Mouse (Mus musculus) thymus, postnatal 0 days (tissue): Measurements from ENCODE around the gene Gm20388. TPM values are rescaled to one million over a fixed set of nuclear protein-coding genes. Genes with fewer than 3 reads are reported as not detected.
A peak's percentile ranks its signal among the peaks of the same experiment; 100 is the strongest.

Experiments used
- DNase-seq: peaks from one replicate; pipeline ENCODE4 v3.0.0-alpha.2; 2015; ENCODE audit warnings: low spot score
- polyA plus RNA-seq: library from polyadenylated mRNA; unstranded; fragments of >200 nt; fragmentation: Nextera tagmentation; extraction: Ambion mirVana; gene quantifications from 2 replicates; pipeline ENCODE4 v1.2.1, GENCODE M21; 2015

Gm20388 gene
- polyA plus RNA-seq, 1 experiment from 2014 or later = not detected

DNA sequence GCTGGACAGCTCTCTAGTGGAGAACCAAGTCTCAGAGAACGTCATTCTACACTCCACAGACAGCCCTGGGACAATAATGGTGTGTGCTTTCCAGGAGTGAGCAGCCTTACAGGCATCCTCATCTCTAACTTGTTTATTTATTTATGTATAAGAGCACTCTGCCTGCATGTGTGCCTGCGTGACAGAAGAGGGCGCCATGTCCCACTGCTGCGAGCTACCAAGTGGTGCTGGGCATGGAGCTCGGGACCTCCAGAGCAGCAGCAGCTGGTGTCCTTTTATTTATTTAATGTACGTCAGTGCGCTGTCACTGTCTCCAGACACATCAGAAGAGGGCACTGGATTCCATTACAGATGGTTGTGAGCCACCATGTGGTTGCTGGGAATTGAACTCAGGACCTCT lies 3016.1 kb downstream of the Gm20388 start:
- DNase-seq = peak; percentile 39

DNA sequence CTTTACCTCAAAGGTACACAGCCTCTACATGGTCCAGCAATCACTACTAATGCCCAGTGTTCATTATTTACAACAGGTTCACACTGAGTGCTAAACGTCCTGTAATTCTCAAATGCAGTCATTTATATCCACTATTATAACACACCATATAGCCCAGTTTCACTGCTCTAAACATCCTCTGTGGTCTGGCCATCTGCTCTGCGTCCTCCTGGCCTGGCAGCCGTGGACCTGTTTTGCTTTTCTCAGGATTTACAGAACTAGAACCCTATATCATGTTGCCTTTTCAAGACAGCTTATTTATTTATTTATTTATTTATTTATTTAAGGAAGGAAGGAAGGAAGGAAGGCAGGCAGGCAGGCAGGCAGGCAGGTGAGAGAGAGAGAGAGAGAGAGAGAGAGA lies 3017.2 kb downstream of the Gm20388 start:
- no peak for DNase-seq

DNA sequence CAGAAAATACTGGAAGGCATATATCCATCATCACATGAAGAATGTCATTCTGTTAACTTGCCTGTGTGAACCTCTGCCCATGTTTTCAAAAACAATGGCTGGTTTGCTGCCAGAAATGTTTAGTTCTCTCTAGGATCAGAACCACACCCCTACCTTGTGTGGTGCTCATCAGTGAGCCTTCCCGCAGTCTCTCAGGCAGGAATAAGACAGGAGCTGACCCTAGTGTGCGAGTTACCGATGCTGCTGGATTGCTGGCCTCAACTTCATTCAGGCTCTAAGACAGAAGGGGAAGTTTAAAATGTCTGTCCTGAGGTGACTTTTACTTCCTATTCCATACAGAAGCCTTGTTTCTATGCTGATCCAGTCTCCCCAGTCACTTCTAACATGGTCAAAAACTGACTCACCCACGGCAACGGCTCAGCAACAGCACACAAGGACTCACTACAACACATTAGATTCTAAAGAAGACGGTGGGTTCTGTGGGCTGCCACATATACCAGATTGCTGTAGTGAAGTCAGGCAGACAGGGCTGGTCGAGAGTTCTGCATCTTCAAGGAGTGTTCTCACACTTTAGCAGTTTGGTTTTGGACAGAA lies 3018.1 kb downstream of the Gm20388 start:
- no peak for DNase-seq

DNA sequence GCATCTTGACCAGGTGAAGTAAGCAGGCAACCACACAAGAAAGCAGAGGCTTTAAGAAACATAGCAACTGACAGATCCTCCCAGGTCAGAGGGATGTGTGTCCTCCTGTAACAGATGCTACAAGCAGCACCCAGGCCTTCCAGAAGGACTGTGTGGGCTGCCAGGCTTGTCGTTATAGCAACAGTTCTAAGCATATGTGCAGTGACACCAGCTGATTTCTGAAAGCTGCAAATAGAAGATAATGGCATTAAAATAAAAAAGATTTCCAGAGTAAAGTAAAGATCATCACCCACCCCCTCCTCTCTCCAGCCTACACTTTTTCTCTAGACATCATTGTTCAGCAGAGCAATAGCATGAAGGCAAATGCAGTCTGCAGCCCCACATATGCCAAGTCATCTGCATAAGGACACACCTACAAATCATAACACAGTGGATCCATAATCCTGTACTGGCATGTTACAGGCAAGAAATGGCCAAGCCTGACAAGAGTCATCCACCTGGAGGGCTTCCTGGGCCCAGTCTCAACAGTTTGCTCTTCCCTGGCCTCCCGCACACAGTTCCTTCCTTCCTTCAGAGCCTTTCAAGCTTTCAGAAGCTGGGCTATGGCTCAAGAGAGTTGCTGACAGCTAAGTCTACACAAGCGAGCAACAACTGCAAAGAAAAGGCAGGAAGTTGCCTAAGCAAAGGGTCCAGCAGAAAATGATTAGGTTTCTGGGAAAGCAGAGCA lies 3021.4 kb downstream of the Gm20388 start:
- no peak for DNase-seq

DNA sequence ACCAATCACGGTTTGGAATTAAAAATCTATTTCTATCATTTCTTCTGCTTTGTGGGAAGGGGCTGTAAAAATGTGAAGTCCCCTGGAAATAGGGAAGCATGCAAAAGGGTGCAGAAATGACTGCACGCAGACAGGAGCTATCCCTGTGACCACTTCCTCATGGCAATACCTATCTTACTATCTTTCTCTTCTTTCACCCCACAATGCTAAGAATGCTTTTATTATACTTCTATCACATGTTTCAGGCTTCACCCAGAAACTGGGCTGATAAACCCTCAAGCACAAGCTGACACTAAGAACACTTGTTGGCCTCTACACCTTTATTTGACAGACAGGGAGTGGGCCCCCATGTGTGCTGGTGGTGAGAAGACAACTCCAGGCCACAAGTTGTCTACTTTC lies 3021.9 kb downstream of the Gm20388 start:
- DNase-seq = no peak

DNA sequence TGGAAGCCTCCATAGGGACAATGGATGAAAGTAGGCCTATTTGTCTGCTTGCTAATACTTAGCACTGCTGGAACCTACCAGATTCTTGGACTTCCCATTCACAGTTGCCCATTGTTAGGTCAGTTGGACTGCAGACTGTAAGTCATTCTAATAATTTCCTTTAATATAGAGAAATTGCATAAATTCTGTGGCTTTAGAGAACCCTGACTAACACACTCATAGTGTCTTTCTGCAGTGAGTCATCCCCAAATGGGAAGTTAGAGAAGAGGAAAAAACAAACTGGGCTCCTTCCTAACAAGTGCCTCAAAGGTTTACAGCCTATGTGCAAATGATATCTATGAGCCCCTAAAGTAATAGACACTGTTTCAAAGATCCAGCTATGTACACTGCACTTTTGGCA lies 3023.3 kb downstream of the Gm20388 start:
- DNase-seq = no peak

GRCm38 (mm10) chr8:122935118-122935517 lies 3024.5 kb downstream of the Gm20388 start:
- no peak for DNase-seq

DNA sequence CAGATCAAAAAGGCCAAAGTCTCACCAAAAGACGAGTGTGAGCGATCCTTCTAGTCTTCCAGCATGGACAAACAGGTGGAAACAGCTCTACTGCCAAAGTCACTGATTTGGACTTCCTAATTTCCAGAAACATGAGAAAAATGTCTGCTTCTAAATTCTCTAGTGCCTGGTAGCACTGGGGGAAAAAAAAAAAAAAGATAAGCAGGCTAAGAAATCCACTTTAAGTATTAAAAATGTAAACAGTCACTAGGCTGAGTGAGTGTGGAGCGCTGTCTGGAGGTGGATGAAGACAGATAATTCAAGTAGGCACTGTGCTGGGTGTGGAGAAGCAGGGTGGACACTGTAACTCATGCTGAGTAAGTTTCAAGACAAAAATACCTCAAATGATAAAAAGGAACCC lies 3025.3 kb downstream of the Gm20388 start:
- no peak for DNase-seq

DNA sequence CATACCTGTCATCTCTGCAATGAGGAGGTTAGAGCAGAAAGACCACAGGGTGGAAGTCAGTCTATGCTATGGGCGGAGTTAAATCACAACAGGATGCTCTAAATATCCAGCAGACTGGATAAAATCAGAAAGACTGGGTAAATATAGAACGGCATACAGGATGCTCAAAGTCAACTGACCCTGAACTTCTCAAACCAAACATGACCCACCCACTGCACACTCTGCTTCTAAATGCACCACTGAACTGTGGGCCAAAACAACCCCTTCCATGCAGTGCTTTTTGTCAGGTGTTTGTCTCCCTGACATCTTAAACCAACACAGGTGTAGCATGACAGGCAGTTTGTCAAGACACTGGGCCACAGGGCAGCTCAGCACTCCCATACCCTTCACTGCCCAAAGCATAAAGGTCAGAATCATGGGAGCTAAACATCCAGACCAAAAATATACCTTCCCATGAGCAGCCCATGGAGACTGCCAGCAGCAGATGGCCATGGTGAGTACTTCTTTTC lies 3027.0 kb downstream of the Gm20388 start:
- no peak for DNase-seq

DNA sequence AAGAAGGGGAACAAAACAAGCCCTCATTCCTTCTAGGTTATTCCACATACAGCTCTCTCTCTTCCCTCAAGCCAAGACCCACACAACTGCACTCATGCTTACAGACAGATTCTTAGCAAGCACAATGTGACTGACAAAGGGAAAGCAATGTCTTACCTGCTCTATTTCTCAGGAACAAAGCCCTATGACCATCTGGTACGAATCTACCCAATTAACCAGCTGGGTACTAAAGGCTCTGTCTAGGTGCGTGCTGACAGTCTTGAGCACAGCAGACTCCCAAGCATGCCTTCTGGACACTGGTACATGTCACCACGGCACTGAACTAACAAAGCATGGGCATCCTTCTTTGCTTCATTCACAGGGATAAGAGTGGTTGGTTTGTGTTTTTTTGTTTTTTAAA lies 3027.5 kb downstream of the Gm20388 start:
- no peak for DNase-seq

GRCm38 (mm10) chr8:122938591-122938990 lies 3027.9 kb downstream of the Gm20388 start:
- peak; percentile 70 for DNase-seq

- DNase-seq = no peak
Measured at GRCm38 (mm10) chr8:122942803-122943713, 3032.4 kb downstream of the Gm20388 start.

GRCm38 (mm10) chr8:122945775-122946174 lies 3035.1 kb downstream of the Gm20388 start:
- DNase-seq = no peak

GRCm38 (mm10) chr8:122949701-122950100 lies 3039.1 kb downstream of the Gm20388 start:
- no peak for DNase-seq

- peak; percentile 39 for DNase-seq
Measured at GRCm38 (mm10) chr8:122951456-122951855, 3040.8 kb downstream of the Gm20388 start.

GRCm38 (mm10) chr8:122953028-122953427 lies 3042.4 kb downstream of the Gm20388 start:
- peak; percentile 59 for DNase-seq

- DNase-seq = peak; percentile 66
Measured at GRCm38 (mm10) chr8:122954090-122954799, 3043.6 kb downstream of the Gm20388 start.

GRCm38 (mm10) chr8:122955195-122955594 lies 3044.6 kb downstream of the Gm20388 start:
- no peak for DNase-seq

DNA sequence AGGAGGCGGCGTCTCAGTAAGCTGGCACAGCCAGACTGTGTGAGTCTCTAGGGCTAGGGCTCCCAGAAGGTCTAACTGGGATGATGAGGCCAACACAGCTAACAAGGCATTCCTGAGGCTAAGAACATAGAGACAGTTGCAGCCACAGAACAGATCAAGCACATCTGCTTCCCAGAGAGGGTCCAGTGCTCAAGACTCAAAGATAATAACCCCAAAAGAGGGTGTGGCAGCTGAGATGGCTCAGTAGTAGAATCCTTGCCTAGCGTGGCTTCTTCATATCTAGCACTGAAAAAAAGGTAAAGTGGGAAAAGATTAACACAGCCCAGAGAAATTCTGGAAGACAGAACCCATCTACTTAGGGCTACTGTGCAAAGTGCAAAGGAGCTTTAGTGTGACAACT lies 3045.4 kb downstream of the Gm20388 start:
- DNase-seq = no peak

- no peak for DNase-seq
Measured at GRCm38 (mm10) chr8:122960323-122960722, 3049.7 kb downstream of the Gm20388 start.

DNA sequence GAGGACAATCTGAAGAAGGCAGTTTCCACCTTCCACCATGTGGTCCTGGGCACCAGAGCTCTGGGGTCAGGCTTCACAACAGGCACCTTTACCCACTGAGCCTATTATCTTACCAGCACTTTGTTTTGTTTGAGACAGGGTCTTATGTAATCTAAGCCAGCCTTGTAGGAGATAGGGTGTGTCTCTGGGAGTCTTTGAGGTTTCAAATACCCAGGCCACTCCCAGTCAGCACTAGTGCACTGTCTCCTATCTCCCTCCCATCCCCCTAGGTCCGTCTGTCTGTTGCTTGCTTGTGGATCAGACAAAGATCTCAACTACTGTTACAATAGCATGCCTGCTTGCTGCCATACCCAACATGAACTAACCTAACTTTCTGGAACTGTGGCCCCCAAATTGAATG lies 3050.3 kb downstream of the Gm20388 start:
- no peak for DNase-seq
